Mouse (Mus musculus) testis, adult 2 months (tissue): ENCODE data around the gene Kcna2. TPM values are rescaled to one million over a fixed set of nuclear protein-coding genes. Genes with fewer than 3 reads are reported as not detected.

ENCODE experiments used
- H3K27ac ChIP-seq: fragments of 200-500 bp; 2 replicates; pipeline ENCODE4 v1.5.1; 2012; ENCODE audit warnings: low read depth, low read length; ENCODE audit not compliant: control insufficient read depth, insufficient read depth
- H3K27me3 ChIP-seq: fragments of 200-500 bp; 2 replicates; pipeline ENCODE4 v1.6.1; 2012; ENCODE audit warnings: mild to moderate bottlenecking, low read length, moderate library complexity; ENCODE audit not compliant: control insufficient read depth, insufficient read depth
- H3K36me3 ChIP-seq: fragments of 200-500 bp; 2 replicates; pipeline ENCODE4 v1.6.1; 2012; ENCODE audit warnings: mild to moderate bottlenecking, low read length; ENCODE audit not compliant: control insufficient read depth, insufficient read depth
- H3K4me1 ChIP-seq: fragments of 200-500 bp; 2 replicates; pipeline ENCODE4 v1.6.1; 2012; ENCODE audit warnings: low read length; ENCODE audit not compliant: control insufficient read depth, insufficient read depth
- H3K4me3 ChIP-seq: fragments of 200-500 bp; 2 replicates; pipeline ENCODE4 v1.5.1; 2012; ENCODE audit warnings: low read depth, mild to moderate bottlenecking, low read length, moderate library complexity, mixed read lengths; ENCODE audit not compliant: control insufficient read depth
- CTCF ChIP-seq: fragments of 200-500 bp; IDR thresholded peaks from 2 replicates; pipeline ENCODE4 v1.5.1; 2012; ENCODE audit warnings: low read depth, mild to moderate bottlenecking, inconsistent platforms, low read length, moderate library complexity; ENCODE audit not compliant: control insufficient read depth, insufficient read depth, insufficient replicate concordance
- POLR2A ChIP-seq: fragments of 200-500 bp; IDR thresholded peaks from 2 replicates; pipeline ENCODE4 v1.6.1; 2012; ENCODE audit warnings: low read depth, mild to moderate bottlenecking, inconsistent platforms, low read length, moderate library complexity; ENCODE audit not compliant: control insufficient read depth
- polyA plus RNA-seq: library from polyadenylated mRNA; depleted of rRNA; stranded (reverse); fragments of >200 nt; gene quantifications from 2 replicates; pipeline ENCODE4 v1.2.3, GENCODE M21; 2012

The Kcna2 gene
- polyA plus RNA-seq, 1 experiment: not detected

DNA sequence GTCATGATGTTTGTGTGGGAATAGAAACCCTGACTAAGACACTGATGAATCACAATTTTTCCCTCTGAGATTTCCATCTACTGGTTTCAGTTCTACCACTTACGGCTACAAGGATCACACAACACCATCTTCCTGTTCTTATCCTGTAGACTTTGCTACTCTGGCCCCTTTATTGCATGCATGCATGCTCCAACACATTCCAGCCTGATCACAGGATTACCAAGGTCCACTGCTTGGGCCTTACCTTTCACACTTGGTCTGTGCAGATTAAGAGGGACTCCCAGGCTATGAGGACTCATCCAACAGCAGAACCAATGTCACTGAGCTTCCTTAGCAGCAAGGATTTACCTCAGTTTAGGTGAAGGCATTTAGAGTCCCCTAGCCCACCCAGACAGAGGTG is 25.2 kb upstream of the Kcna2 start:
- Histone ChIP-seq H3K4me3 (no peak overlapping the region), H3K27me3 (no peaks in the 10 kb centered on the region), H3K36me3 (no peaks in the 10 kb centered on the region), H3K4me1 (no peaks in the 10 kb centered on the region), H3K27ac (no peak overlapping the region)
- TF ChIP-seq CTCF (no peak), POLR2A (no peak)

GRCm38 (mm10) chr3:107076658-107077057 is 24.3 kb upstream of the Kcna2 start:
- no peak for TF ChIP-seq POLR2A
- no peak for TF ChIP-seq CTCF
- H3K27ac ChIP-seq: no peak overlapping the region
- H3K27me3 ChIP-seq: no peaks in the 10 kb centered on the region
- no peaks in the 10 kb centered on the region for H3K36me3 ChIP-seq
- no peak overlapping the region for H3K4me3 ChIP-seq
- no peaks in the 10 kb centered on the region for H3K4me1 ChIP-seq

DNA sequence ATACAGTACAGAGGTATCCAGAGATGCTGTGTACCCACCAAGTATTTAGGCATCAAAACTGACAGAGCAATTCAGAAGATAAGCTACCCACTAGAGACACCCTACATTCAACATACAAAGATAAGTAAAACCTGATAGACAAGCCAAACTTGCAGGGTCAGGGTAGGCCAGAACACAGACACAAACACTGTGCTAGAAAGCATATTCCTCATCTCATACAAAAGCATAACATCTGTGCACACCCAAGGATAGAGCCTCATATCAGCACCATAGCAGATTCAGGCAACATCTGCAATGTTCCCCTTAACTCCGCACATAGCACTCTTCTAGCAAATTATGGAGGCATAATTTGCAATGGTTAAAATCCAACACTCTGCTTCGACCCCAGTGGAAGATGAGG is 23.8 kb upstream of the Kcna2 start:
- Histone ChIP-seq H3K36me3 (no peaks in the 10 kb centered on the region), H3K27ac (no peak overlapping the region), H3K27me3 (no peaks in the 10 kb centered on the region), H3K4me1 (no peaks in the 10 kb centered on the region), H3K4me3 (no peak overlapping the region)
- no peak for TF ChIP-seq POLR2A
- no peak for TF ChIP-seq CTCF

- H3K36me3 ChIP-seq: no peaks in the 10 kb centered on the region
- no peak for TF ChIP-seq POLR2A
- TF ChIP-seq CTCF: no peak
- H3K4me3 ChIP-seq: no peak overlapping the region
- no peaks in the 10 kb centered on the region for H3K27me3 ChIP-seq
- no peaks in the 10 kb centered on the region for H3K4me1 ChIP-seq
- H3K27ac ChIP-seq: no peak overlapping the region
Observed at GRCm38 (mm10) chr3:107080803-107081202, 20.1 kb upstream of the Kcna2 start.

DNA sequence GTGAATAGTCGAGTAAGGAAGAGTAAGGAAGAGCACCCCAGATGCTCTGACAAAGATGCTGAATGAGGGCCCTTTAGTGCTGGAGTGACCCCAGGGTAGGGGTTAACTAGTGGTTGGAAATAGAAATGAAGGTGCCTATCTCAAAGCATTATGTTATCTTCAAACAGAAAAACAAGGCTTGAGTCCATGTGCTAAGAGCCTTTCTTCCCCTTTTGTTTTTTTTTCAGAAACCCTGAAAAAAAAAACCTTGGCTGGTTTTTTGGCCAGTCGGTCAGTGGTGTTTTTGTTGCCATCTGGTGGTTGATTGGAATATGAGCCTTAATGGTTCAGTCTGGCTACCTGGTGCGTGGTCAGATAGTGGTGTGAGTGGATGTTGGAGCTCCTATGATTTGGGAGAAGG is 19.7 kb upstream of the Kcna2 start:
- H3K27me3 ChIP-seq: no peaks in the 10 kb centered on the region
- no peaks in the 10 kb centered on the region for H3K4me1 ChIP-seq
- no peak overlapping the region for H3K27ac ChIP-seq
- no peaks in the 10 kb centered on the region for H3K36me3 ChIP-seq
- no peak overlapping the region for H3K4me3 ChIP-seq
- TF ChIP-seq POLR2A (no peak), CTCF (no peak)

- no peak for TF ChIP-seq CTCF
- no peak for TF ChIP-seq POLR2A
- no peaks in the 10 kb centered on the region for H3K36me3 ChIP-seq
- no peaks in the 10 kb centered on the region for H3K4me1 ChIP-seq
- no peaks in the 10 kb centered on the region for H3K27me3 ChIP-seq
- no peak overlapping the region for H3K27ac ChIP-seq
- no peak overlapping the region for H3K4me3 ChIP-seq
Observed at GRCm38 (mm10) chr3:107084586-107084985, 16.4 kb upstream of the Kcna2 start.

- Histone ChIP-seq H3K27ac (no peak overlapping the region), H3K36me3 (no peaks in the 10 kb centered on the region), H3K4me1 (no peaks in the 10 kb centered on the region), H3K4me3 (no peak overlapping the region), H3K27me3 (no peaks in the 10 kb centered on the region)
- TF ChIP-seq POLR2A: no peak
- TF ChIP-seq CTCF: no peak
Observed at GRCm38 (mm10) chr3:107087410-107087809, 13.5 kb upstream of the Kcna2 start.

DNA sequence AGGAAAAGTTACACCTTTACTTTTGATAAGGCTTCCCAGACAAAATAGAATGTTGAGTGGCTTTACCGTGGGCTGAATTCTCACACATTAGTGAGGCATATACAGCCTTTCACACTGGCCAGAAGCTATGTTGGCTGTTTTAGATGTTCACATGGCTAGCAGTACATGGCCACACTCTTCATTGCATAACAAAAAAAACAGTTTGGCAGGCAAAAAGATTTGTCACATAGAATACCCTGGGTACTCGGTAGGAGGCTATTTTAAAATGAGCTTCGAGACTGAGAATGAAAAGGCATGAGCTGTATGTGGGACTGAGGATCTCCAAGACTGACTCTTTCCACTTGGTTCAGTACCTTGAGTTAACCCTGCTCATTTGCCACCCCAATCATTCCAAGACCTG is 12.1 kb upstream of the Kcna2 start:
- TF ChIP-seq CTCF: no peak
- TF ChIP-seq POLR2A: no peak
- H3K36me3 ChIP-seq: no peaks in the 10 kb centered on the region

More for the DNA sequence above, 12.1 kb upstream of the Kcna2 start:
- Histone ChIP-seq H3K27me3 (no peaks in the 10 kb centered on the region), H3K4me3 (no peak overlapping the region), H3K4me1 (no peaks in the 10 kb centered on the region), H3K27ac (no peak overlapping the region)
